Mouse (Mus musculus) thymus, adult 2 months (tissue): ENCODE results near the gene Il2rb.

ENCODE experiments used
- CTCF ChIP-seq: fragments of 200-500 bp; IDR thresholded peaks from 2 replicates; pipeline ENCODE4 v1.5.1; 2012; ENCODE audit warnings: mild to moderate bottlenecking, control low read depth, low read length, moderate library complexity, borderline replicate concordance; ENCODE audit not compliant: control insufficient read depth, poor library complexity, insufficient read depth; ENCODE audit errors: extremely low read depth
- POLR2A ChIP-seq: fragments of 200-500 bp; IDR thresholded peaks from 2 replicates; pipeline ENCODE4 v1.6.1; 2012; ENCODE audit warnings: mild to moderate bottlenecking, low read length, control low read depth, moderate library complexity; ENCODE audit not compliant: control insufficient read depth, poor library complexity, insufficient read depth; ENCODE audit errors: extremely low read depth

- no peak for TF ChIP-seq POLR2A
- no peak for TF ChIP-seq CTCF
These were observed 38.3 kb upstream of the Il2rb start for GRCm38 (mm10) chr15:78533346-78533835.
